Mouse (Mus musculus) gastrocnemius, adult 18-20 months (tissue): Measurements from ENCODE around the gene Stim2. TPM values are rescaled to one million over a fixed set of nuclear protein-coding genes. Genes with fewer than 3 reads are reported as not detected.
A peak's percentile ranks its signal among the peaks of the same experiment; 100 is the strongest.

Experiments used
- DNase-seq: peaks from one replicate; pipeline ENCODE4 v3.0.0; 2021; ENCODE audit warnings: low spot score
- long read RNA-seq, 2 experiments: library from polyadenylated mRNA; stranded (forward); transcript quantifications; one replicate each; pipeline ENCODE4 v2.0.0; 2021
- total RNA-seq, 2 experiments: library from RNA; stranded (reverse); gene quantifications; 2 replicates each; pipeline ENCODE4 v1.2.3; 2021

The Stim2 gene
- 10 to 100 TPM; 43.7 to 52.6 TPM for total RNA-seq
- long read RNA-seq, experiment 1, full-length matches to known transcripts, result 49 of 62 reads
- long read RNA-seq, experiment 1, partial matches to known transcripts, result 5 of 62 reads
- long read RNA-seq, experiment 1, other reads (novel, unspliced or antisense), result 8 of 62 reads
- long read RNA-seq, experiment 2, full-length matches to known transcripts, result 29 of 34 reads
- long read RNA-seq, experiment 2, partial matches to known transcripts, result 5 of 34 reads
- long read RNA-seq, experiment 2, other reads (novel, unspliced or antisense), result 0 of 34 reads

DNA sequence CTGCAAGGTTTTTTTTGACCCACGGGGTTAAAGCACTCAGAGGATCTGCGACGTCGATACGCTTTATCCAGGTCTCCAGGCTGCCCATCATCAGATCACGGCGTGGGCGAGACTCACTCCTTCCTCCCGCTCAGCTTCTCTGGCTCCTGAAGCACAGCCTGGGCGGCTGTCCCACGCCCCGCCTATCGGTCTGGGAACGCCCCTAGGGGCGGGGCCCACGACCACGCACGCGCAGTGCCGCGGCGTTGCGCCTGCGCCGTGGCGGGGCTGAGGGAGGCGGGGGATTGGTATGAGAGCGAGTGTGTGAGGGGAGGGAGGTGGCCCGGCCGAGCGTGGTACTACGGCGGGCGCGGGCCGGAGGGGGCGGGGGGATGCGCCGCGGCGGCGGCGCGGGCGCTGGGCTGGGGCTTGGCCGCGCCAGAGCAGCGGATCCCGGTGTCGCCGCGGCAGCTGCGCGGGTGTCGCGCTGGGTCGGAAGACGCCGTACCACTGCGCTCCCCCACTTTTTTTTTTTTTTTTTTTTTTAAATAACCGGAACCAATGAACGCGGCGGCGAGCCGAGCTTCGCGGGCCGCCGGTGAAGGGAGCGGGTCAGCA is at the start of gene Stim2:
Gene Stim2 (plus strand): TSS at position 354 of the 597 bp plus-strand sequence.
- peak; percentile 94 for DNase-seq

DNA sequence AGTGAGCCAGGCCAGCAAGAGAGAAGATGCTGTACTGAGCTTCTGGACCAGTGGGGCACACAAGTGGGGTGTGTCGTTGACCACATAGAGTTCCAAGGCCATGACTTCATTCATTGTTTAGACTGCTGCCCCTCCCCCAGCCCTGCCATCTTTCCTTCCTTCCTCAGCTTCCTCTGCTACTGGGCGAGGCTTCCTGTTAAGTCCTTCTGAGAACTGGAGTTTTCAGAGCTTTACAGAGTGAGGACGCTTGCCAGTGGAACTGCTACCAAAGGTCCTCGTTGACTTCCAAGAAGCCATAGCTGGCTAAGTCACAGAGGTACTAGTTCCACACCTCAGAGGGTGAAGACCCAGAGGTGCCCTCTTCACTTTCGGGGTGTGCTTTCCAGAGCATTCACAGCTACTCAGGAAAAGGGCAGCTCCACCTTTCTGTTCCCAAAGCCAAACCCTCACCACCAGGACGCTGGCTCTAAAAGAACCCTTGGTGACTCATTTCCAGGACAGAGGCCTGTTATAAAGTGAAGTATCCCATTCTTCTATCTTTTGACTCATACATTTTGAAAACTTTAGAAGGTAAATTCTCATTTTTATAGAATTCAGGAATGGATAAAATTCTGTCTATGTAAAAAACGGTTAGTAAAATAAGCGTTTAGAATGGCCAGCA is 49.6 kb upstream of the Stim2 start:
- DNase-seq, result no peak

DNA sequence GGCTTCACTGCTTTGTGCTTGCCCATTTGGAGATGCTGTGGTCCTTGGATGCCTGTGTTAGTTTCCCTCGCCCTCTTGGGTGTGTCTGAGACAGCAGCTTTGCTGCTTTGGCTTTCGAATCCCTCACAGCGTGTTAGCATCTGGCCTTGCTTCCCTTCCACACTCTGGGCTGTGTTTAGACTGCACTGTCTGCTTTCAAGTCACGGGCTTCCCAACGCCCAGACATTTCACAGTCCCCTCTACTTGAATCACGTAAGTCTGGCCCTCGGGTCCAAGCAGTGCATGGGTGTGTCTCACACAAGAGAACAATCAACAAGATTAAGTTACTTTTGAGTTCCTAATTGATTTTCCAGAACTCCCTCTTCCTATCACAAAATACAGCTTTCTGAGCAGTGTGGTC is 48.1 kb upstream of the Stim2 start:
- no peak for DNase-seq

DNA sequence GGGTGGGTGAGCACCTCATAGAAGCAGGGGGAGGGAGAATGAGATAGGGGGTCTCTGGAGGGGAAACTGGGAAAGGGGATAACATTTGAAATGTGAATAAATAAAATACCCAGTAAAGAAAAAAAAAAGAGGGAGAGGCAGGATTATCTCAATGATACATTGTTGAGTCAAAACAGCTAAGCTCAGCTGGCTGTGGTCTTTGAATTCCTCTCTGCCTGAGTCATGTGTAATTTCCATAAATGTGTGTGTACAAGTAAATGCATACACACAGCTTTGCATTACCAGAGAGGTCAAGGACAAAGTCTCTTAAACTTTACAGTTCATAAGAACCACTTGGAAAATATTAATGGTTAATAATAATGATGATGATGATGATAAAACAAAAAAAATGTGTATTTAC is 45.1 kb upstream of the Stim2 start:
- no peak for DNase-seq

DNA sequence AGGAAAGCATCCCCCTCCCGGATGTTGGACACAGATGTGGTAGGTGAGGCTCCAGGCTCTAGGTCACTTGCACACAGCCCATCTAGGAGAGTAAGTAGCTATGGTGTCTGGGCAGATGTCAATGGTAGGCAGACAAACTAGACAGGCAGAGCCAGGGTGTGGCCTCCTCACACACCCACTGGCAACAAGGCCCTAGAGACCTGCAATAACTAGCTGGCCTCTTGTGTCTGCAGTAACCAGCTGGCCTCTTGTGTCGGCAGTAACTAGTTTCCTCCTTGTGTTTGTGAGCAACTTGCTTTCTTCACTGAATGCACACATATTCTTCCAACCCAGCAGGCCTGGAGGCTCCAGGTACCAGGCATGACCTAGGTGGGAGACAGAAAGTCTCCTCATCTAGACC is 44.5 kb upstream of the Stim2 start:
- no peak for DNase-seq

DNA sequence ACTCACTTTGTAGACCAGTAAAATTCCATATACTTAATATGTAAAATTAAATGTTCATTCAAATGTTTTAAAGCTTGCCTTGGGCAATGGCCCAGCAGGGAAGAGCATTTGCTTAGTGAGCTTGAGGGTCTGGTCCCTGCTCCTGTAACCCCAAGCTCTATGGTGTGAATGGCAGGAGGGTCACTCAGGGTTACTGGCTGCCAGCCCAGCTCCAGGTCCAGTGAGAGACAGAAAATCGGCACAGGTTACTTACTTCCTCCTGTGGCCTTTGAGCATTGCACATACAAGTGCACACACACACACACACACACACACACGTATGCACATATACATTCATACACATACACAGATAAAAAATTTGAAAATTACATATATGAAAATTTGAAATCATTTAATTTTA is 42.3 kb upstream of the Stim2 start:
- DNase-seq, result no peak

DNA sequence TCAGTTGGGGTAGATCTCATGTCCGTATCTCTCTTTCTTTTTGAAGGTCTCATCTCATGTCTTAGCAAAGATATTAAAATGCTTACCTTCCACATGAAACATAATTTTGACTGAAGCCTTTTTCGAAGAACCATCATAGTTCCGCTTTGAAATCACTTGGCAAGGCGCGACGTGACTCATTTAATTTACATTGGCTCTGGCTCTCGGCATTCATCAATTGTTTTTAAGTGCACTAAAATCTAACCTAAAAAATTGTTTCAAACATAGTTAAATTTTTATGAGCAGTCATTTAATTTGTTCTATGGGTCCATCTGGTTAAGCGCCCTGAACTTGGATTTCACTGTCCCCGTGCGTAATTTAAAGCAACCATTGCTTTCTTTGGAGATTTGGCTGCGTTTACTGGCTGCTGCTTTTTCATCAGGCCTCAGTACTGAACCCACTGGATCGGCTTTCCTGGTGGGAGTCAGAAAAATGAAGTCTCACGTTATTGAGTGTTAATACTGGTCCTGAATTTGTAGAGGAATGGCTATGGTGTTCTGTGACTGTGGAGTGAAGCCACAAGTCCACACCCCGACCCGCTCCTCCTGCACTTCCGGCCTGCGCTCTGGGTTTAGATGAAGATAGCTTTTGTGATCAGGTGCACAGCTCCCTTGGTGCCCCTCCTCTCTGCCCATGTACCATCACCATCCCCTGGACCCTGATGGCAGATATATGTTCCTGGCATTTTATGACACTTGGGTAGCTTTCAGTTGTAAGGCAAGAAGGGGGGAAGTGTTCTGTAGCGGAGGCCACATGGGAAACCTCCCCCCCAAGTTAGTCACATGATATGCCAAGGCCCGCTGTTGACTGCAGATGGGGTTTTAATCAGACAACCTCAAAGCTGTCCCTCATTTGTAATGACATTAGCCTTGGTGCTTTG is 41.6 kb upstream of the Stim2 start:
- DNase-seq, result no peak

DNA sequence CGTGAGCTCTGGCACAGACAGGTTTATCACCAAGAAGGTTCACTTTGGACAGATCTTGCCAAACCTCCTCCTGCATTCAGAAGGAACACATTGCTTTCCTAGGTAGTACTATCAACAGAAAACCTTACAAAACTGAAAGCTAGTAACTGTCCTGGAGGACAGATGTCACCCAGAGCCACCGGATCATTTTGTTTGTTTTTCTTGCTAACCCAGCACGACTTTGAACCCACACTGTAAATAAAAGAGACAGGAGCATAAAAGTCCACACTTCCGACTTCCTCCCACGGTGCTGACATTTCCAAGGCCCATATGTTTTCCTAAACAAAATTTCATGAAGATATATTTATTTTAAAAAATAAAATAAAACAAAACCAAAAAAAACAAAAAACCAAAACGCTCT is 41.0 kb upstream of the Stim2 start:
- no peak for DNase-seq

DNA sequence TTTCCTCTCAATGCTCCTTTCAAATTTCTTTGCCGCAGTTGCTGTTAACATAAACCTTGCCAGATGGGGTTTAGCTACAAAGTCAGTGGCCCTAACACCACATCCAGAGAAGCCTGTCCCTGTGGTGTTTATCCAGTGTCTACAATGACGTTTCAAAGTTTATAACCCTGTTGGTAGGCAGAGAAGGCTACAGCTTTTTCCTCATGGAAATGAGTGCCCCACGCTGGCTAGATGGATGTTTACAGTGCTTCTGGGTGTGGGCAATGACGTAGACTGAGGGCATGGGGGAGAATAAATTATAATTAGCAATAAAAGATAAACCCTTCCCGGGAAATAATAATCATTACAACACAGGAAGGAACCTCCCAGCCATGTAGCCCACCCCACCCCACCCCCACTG is 37.1 kb upstream of the Stim2 start:
- DNase-seq, result no peak

DNA sequence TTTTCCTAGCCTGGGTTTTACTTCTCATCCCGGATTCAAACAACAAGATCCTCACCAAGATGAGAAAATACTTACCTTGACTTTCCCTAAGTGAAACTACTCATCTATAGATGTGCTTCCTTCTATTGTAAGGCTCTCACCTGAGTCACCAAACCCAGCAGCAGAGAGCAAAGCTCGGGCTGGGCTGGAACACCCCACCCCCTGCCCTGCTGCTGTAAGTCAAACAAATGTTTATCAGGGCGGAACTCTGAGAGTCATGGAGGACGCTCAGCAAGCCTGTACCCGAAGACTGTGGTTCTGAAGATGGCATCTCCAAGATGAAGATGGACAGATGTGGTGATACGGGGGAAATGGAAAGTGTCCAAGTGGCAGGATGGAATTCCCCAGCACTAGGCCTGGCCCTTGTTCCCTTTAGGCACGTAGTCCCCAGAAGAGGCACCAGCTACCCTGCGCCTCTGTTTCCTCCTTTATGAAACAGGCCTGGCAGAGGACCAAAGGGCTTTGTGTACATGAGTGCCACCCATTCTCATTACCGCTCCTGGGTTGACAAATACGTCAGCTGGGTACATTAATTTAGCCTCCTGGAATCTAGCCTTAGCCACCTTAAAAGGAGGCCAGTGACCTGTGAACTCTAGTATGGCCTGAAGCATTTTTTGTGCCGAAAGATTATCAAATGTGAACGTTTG is 36.3 kb upstream of the Stim2 start:
- DNase-seq, result no peak

DNA sequence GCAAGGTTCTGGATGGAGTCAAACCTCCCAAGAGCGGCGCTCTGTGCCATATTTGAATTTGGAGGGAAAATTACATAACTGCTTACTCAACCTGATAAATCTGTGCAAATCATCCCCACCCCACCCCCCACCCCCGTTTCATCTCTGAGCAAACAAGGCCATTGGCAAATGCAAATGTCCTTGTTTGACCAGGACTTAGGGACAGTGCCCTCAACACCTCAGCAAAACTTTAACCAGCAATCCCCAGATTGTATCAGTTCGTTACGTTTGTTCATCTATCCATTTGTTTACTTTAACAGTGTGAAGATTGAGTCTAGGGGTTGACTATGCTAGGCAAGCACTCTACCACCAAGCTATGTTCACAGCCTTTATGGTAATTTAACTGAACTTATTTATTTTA is 32.6 kb upstream of the Stim2 start:
- DNase-seq, result no peak

DNA sequence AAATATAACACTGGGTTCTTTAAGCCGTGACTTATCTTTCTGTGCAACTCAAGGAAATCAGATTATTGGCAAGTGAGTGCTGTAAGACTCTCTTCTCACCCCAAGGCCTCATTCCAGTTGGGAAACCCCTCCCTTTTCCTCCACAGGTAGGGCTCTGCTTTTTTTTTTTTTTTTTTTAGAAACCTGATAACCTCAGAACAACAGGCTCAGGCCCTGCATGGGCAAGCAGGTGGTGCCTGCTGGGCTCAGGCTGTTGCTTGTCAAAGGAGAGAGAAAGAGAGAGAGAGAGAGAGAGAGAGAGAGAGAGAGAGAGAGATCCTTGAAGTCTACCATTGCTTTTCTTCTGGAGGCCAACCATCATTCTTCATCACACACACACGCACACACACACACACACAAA is 30.7 kb upstream of the Stim2 start:
- no peak for DNase-seq

DNA sequence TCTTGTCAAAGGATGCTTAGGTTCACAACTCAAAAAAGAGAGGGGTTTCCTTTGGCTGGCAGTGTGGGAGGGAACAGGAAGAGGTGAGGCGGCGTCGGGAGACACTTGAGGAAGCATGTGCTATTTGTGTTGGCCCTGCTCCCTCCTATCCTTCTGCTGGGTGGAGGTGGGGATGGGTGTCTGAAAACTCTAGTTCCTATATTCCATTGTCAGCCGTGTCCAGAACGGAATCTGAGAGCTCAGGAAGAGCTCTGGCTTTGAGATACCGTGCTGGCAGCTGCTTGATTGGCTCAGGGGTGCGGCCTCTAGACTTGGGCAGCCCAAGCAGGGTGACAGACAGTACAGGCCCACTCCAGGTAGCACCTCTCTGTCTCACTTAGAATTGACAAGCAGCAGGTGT is 28.1 kb upstream of the Stim2 start:
- DNase-seq, result no peak

DNA sequence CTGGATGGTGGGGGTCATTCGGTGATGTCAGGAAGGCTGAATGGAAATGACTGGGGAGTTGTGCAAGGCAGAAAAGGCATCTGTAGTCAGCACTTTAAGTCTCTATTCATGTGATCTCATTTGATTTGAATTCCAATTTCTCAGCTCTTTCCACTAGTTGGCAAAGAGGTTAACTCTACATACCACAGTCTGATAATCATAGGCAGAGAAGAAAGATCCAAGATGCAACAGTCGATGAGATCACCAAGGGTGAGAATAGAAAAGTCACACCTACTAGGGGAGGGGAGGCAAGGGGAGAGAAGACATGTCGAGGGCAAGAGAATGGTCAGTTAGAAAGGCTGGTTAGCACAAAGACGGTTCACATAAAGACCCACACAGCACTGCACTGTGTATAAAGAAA is 27.1 kb upstream of the Stim2 start:
- no peak for DNase-seq

DNA sequence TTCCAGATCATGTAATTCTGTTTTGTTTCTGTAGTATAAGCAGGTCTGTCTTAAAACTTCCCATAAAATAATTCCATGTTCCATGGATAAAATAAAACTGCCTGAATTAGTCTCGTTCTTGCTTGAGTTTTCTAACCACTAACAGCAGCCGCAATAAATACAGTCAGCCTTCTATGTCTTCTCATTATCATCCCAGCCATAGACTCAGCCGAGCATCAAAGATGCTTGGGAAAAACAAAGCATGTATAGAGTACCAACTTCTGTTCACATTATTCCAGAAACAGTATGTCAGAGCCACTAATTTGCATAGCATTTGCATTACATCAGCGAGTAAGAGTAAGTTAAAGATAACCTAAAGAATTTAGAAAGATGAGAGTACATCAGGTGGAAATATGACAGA is 25.4 kb upstream of the Stim2 start:
- no peak for DNase-seq

DNA sequence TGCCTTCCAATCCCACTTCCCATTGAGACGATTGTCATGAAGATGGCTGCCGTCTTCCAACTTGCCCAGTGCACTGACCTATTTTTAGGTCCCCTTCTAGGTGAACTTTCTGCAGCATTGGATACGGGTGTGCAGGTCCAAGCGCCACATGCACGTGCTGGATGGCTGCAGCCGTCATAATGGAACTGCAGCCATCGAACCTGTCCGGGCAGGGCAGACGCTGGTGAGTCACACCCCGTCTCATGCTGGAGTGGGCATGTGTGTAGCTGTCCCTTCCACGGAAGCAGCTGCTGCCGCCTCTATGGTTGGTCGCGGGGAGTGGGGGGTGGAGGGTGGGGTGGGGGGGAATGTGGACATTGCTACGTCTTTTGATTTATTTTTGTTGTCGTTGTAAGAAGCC is 21.8 kb upstream of the Stim2 start:
- no peak for DNase-seq

DNA sequence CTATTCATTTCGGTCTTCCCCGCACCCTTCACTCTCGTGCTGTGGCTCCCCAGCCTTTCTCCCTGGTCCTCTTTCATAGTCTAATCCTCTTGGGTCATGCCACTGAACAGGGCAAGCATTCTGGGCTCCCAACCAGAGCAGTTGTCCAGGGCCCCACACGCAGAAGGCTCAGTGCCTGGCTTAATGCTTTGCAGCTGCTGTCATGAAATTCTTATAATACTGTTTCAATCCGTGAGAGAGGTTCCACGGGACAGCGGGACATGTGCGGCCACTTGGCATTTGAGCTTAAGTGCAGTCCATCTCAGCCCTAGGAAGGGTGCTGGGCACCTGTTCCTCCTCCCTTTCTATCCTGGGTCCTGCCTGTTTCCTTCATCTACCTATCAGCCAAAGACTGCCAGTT is 21.2 kb upstream of the Stim2 start:
- DNase-seq, result peak; percentile 58

DNA sequence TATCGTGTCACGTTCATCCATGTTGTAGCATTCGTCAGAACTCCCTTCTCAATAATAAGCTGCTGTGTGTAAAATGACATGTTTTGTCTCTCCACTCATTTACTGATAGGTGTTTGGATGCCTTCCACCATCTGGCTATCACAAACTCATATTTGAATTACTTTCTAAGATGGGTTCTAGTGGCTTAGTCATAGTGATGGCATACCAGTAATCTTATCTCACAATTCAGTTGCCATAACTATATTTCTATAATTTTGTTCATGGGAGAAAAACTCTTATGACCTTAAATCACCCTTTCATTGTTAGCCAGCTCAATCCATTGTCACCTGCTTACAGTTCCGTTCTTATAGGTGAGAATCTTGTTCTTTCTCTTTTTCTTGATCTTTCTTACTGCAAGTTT is 14.9 kb upstream of the Stim2 start:
- DNase-seq, result no peak

DNA sequence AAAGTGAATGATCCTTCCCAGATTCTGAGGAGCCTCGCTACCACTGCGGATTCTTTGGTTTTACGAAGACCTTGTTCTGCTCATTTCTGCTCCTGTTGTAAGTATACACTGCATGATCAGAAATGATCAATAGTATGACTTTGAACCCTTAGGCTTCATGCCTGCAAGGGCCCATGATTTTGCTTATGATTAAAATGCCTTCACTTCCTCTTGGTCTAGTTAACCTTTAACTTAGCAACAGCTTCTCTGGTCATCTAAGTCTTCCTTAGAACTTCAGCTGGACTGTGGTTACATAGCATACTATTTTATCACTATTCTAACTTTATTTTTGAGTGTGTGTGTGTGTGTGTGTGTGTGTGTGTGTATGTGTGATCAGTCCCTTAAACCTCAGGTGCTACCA is 12.7 kb upstream of the Stim2 start:
- no peak for DNase-seq

DNA sequence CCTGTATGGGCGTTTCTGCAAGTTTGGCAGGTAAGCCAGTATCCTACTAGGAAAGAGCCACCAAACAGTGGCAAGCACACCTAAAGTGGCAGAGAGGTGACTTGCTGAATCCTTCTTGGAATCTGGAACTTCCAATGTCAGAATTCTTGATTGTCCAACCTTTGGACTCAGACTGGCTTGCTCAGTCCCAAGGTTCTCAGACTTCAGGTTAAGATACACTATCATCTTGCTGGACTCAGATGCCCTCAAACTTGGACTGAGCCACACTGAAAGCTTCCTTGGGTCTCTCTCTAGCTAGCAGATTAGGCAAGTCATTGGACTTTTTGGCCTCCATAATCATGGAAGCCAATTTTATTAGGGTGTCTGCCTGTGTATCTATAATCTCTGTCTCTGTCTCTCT is 10.8 kb upstream of the Stim2 start:
- no peak for DNase-seq

DNA sequence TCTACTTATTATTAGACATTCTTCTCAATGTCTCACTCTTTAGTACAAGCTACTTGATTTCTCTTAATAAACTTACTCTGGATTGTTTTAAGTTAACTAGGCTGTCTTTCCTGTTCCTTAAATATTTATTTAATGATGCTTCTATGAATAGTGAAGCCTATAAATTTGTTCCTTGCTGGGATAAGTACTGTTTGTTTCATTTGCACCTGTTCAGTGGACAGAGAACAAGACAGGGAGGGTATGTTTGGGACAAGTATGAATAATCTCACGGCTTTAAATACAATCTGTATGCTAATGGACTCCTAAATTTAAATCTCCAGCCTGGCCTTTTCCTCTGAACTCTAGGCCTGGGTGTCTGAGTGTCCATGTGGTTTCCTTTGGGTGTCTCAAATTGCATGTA is 10.2 kb upstream of the Stim2 start:
- DNase-seq, result no peak

DNA sequence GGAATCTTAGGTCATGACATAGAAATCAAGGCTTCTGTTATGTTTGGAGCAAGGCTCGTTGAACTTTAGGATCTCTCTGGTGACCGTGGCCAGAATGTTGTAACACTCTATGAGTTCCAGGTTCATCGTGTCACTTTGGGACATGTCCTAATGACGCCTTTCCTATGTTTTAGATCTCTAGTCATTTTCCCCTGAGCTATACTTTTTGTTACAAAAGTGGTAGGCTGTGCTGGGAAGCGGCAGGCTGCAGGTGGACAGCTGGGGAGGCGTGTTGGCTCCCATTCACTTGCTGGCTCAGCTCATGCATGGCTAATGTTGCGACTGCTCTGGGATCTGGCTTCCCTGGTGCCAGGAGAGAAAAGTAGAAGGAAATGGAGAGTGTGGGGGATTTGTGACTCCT is 5.7 kb upstream of the Stim2 start:
- DNase-seq, result peak; percentile 77
